Mouse (Mus musculus) fibroblast of lung, adult 2 months (primary cell): ENCODE data around the gene Trpm8.

Experiments
- DNase-seq: peaks from one replicate; pipeline ENCODE4 v3.0.0-alpha.2; 2011; ENCODE audit warnings: low read depth

The Trpm8 gene

DNA sequence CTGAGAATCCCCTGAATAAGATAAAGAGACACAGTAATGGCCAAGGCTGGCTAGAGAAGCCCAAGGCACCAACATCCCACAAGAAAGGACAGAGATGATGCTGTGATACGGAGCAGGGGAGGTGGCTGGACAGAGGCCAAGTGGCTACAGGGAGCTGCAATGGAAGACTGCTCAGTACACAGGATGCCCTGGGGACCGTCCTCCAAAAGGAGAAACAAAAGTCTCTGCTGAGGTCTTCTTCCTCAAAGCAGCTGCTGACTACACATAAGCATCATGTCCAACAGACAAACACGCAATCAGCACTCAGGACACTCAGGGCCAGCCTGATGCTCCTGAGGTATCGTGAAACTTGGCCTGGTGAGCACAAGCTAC lies 12.6 kb upstream of the Trpm8 start:
- DNase-seq = no peak

DNA sequence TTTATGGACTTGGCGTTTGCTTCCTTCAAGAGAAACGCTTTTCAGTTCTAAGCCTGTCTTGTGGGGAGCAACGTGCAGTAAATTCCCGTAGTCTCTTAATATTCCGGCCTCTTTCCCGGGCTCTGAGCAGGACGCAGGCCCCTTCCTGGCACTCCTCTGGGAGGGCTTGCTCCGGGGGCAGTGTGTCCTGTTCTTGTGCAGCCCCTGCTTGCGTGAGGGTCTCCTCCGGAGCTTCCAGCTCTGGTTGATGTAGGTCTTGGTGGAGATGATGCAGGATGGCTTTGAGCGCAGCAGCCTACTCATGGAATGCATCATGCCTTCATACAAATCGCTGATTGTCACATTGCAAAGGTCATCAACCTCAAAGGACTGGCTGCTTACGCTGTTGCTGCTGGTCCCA lies 11.3 kb upstream of the Trpm8 start:
- no peak for DNase-seq

DNA sequence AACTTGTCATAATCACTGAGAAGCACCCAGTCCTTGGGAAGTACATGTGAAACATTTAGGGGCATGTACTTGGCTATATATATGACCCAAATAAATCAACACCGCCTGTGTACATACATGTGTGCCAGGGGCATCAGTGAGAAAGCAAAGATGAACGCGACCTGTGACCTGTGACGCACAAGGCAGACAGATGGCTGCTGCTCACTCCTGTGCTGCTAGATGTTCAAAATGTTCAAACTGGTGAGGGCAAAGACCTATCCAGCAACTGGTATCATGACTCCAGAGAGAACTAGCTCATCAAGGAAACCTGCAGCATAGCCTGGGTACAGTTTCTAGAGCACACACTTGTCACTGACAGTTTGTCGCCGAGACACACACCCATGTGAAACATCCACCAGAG lies 10.0 kb upstream of the Trpm8 start:
- no peak for DNase-seq

DNA sequence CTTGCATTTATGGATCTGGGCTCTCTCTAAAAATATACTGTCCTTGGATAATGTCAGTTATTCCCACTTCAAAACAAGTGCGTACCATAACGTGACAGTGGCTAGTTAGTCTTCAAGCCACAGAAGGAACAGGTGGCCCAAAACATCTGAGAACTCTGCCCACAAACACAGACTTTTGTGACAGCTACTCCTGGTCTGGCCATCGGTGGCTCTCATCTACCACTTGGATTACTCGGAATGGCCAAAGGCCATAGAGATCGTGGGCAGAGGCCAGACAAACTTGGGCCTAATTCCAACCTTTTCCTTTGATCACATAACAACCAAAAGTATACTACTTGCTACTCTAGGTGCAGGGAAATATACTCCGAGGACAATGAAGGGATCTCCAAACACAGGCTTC lies 9.4 kb upstream of the Trpm8 start:
- no peak for DNase-seq

DNA sequence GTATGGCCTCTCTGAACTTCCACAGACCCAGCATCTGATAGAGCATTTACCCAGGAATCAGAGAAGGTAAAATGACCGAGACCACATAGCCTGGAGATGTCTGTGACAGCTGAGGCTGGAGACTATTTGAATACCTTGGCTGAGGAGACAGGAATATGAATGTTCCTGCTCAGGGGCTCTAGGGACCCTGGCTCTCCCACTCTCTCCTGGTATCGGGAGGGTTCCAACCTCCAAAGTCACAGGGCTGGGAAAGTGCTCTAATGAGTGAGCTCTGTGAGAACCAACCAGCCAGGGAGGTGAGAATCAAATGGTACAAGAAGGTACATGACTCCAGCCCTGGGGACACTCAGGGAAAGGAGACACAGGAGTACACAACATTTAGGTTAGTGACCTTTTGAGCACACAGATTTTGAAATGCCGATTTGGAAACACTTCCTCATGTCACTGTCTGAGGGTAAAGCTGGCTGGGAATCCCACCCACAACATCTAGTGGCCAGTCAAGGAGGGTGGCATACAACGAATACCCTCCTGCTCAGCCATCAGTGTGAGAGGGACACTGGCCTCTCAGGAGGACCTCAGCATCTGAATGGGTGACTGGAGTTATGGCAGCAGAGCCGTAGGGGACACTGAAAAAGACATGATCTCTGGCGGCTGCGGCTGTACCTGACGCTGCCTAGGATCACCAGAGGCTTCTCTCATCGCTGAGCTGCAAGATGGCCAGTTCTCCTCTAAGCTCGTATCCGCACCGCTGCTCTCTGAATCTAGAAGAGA lies 7.7 kb upstream of the Trpm8 start:
- DNase-seq = no peak

DNA sequence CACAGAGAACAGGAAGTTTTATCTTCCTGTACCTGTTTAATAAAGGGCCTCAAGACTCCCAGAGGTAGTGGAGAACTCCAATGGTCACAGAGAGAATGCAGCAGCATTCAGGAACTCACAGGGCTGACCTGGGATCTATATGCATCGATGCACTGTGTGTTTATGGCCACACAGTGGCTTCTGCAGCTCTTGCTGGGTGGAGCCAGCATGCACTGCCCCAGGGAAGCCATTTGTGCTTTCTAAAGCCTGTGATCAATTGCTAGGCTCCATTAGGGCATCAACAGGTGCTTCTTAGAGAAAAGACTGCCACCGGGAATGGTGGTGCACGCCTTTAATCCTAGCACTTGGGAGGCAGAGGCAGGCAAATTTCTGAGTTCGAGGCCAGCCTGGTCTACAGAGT lies 4.6 kb upstream of the Trpm8 start:
- DNase-seq = no peak

DNA sequence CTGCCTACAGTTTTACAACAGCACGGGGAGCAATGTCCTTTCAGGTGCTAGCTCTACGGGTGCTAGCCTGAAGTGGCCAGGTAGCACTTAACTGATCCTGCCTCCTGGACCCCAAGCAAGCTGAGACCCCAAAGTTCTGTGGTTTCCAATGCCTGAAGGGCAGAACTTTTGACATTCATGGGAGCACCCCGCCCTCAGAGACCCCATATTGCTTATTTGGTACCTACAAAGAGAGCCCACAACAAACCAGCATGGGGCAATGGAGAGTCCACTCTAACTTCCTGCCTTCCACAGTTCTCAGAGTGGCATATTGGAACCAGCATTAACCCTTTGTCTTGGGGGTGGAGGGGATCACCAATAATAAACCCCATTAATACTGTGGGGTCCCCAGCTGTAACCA lies 4.1 kb upstream of the Trpm8 start:
- no peak for DNase-seq

DNA sequence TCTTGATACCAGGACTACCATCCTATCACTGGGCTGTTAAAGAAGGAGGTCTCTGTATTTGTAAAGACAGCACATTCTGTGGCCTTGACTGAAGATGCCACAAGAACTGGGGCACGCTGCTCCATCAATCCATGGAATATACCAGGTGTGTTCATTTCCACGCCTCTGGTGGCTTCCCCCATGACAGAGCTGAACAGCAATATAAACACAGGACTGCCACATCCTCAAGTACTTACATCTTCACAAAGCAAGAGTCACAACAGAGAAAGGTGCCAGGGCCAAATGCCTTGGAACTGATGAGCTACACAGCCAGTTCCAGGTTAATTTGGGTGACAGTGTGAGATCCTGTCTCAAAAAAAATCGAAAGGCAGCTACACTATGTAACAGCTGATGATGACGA lies 3.6 kb upstream of the Trpm8 start:
- no peak for DNase-seq

DNA sequence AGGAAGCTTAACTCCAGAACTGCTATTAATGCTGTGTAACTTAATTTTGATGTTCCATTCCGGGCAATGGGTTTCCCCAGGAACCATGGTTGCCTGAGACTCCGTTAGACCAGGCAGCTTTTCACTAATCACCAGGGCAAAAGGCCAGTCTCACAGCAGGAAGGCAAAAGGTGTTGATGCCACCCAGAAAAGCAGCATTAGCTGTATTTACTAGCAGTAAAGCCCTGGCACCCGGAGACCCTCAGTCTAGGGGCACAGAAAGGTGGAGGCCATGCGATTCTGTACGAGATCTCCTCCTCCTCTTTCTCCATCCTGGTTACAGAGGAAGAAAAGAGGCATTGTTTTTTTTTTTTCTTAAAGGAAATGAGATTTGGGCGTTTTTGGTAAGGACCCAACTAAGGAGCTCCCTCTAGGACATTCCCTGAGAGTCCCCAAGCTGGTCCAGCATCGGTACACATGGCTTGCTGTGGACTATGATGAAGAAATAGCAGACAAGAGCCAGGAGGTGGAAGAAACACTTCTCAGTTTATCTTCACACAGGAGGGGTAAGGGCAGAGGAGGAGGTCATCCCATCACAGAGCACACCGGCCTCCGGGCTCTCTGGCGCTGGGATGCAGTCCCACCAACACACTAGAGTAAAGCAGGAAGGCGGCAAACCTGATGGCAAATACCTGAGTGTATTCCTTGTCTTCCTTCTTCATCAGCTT lies 2.9 kb upstream of the Trpm8 start:
- no peak for DNase-seq

DNA sequence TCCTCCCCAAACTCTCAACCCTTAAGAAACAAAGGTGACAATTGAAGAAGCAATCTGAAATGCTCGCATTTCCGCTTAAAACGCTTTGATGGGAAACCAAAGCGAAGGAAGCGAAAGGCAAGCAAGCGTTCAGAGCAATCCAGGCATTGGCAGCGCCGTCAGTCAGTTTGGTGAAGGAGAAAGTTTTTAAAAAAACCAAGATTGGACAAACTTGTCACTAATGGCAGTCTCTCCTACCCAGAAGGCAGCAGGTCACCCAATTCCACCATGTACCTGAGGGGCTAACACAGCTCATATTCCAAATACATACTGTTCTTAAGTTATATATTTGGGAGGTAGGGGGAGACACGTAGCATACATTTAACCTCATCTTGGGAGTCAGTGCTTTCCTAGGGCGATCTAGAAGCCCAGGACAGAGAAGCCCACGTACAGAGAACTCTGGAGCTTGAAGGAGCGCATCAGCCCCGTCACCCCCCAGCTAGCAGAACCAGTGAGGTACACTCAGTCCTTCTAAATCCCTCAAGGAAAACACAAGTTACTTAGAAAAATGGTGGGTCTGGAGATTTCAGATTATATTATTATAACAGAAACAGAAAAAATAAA lies 2.3 kb upstream of the Trpm8 start:
- DNase-seq = no peak

DNA sequence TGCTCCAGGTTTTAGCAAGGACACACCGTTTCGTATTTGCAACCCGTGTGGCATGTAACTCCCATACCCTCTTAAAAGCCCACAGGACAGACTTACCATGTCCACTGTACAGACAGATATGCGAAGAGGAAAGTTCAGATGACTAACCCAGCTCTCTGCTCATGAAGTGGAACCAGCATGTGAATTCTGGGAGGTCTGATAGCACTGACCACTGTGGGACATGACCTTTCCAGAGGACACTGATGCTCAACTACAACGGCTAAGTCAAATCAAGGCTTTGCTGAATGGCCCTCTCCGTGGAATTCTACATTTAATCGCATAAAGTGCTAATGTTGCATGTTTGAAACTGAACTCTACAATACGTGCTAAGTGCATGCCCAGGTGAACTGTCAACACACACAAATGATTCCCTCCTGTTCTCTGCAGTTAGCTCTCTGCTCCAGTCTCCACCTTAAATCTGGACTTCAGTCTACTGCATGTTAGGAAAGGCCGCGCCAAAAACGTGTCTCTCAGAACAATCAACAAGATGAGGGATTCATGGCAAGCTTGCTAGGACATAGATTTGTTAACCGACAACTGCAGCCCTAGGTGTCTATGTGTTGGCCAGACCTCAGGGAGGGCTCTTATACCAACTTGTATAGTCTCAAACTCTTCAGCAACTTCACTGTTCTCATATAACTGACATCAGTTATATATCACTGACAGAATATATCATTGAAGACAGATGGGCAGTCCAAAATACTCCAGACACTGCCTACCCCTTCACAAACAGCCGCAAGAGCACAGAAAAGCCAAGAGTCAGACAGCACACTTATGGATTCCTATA lies 1.6 kb upstream of the Trpm8 start:
- DNase-seq = no peak

DNA sequence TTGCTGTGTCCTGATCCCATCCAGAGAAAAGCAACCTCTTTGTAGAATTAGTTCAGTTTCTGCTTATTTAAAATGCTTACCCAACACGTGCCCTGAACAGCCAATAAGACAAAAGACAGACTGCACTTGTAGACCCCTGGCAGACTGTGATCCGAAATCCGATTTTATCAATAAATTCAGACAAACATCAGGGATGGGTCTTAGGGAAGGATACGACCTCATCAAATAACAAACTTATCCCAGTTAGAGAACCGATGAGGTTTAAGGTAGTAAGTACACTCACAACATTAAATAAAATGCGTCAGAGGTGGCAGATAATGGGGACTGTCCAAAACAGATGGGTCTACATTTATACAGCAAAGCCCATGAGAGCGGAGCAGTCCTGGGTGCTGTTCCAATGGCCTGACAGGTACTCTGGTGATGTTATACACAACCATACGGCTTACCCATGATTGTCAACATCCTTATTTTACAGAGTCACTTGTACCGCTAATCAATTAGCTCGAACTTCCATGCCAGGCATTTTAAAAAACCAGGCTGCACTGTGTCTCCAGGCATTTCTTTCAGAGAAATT lies 850 bp upstream of the Trpm8 start:
- no peak for DNase-seq

DNA sequence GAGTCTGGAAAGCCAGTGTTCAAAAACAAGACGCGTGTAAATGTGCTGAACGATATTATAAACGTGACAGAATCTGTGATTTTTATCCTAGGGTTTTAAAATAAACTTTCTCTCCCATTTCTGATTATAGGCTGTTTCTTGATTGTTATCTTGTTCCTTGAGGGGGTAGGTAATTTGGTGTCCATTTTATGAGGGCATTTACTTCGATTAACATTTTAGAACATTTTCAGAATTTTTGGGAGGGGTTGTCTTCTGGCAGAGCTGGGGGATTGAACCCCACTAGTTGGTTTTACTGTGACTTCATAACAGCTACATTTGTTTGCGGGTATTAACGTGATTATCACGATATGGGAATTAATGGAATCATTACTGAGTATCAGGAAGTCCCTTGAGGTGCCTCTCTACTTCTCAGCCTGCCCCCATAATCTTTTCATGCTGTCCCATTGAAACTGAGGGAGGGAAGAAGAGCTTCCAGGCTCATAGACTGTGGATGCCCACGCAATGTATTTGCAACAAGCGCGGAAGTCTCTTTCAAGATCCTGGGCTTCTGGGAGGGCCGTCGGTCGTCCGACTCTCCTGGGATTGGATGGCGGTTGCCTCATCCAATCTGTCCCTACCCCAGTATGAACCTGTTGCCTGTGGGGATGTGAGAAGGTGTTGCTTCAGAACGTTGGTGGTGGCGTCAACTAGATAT lies 504 bp downstream of the Trpm8 start:
- no peak for DNase-seq

DNA sequence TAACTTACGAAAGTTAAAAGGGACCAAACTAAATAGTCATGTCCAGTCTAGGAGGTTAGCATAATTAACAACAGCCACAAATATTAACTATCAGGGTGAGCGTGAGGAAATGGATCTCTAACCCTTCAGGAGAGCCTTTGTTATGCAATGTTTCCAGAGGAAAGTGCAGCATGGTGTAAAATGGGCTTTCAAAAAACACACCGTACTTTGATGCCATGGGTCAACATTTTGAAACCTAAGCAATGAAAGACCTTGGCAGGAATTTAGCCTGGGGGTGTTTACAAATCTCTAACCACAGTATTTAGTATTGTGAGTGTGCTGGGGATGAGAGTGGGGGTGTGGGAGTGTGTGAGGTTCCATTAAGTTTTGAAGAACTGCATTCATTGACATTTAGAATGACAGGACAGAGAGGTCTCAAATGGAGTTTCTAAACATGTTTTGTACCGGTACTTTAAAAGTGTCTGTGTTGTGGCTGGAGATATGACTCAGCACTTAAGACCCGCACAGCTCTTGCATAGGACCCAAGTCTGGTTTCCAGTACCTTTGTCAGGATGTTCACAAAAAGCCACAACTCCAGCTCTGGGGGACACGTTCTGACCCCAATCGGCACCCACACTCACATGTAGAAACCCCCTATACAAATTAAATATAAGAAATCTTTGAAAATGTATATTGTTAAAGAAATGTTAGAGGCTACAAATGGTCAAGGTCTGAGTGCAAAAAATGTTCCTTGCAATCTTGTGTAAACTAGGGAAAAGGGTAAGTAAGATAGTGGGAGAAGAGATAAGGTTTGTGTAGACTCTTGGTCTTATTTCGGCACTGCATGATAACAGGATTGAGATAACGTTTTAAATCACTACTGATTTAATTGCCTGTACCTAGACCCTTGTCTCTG lies 1.9 kb downstream of the Trpm8 start:
- DNase-seq = peak; percentile 71

DNA sequence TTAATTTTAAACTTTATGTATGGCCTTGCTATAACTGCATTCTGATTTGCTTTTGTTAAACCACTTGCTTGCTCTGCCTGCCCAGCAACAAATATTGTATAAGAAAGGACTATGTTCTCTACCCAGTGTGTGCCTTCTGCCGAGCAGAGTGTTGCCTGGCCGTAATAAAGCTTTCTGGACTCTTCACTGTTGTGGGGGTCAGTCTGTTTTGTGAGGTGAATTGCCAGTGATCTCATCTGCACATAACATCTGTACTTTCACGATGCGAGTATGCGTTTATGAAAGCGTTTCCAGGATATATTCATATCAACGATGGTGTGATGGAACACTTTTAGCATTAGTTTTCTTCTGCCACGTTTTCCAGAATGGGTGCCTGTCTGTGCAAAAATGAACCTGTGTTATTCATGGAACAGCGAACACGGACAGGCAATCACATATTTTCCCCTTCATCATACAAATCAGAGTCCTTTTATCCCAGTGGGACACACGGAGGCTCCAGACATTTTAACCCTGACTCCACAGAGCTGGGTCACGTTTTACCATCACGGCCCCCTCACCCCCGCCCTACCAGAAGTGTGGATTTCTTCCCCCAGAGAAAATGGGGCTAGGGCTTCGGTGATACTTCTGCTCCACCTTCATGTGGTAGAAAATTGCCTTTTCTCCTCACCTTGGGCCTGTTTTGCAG lies 2.7 kb downstream of the Trpm8 start:
- no peak for DNase-seq

DNA sequence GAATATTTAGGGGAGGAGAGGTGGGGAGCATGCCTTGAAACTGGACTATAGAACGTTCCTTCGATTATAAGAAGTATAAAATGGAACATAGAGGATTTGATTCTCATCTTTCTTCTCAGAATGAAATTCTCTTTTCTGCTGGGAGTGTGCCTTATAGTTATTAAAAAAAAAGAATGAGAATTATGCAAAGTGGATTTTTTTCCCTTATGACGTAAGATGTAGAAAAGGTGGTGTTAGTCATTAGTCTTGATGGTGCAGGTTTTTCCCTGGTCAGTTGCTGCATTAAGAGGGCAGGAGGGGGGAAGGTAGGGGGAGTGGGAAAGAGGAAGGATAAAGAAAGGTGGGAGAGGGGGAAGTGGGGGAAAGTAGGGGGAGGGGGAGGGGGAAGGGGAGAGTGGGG lies 4.8 kb downstream of the Trpm8 start:
- DNase-seq = no peak

DNA sequence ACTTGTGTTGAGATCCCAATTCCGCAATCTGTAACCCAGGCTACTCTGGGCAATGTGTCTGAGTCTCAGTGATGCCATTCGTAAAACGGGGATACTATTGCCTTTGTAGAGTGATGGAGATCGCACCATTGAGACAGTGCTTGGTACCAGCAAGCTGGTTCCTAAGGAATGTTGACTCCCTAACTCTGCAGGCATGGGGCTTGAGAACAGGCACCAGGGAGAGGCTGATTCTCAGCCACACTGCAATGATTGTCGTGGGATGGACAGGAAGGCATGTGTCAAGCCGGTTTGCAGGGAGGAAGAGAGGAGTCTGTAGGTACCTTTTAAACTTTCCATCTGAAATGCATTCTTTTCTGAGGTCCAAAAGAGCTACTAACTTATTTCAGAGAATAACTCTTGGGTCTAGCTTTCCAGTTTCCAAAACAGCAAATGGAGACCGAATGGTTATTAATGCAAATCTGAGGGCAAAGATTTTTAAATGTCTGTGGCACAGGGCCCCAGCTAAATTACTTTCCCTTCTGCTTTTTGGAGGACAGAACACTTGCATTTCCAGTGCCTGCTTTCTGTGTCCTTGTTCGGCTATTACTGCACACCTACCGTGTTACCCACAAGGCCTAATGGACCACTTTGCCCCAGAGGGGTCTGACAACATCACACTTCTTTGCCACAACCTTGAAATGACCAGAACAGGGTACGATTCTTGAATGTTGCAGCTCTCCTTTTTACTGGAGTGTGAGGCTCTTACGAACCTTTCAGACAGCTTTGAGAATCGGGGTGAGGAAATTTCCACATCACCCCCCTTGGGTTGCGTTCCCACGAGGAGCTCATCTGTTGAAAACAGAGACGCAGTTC lies 6.1 kb downstream of the Trpm8 start:
- DNase-seq = no peak

DNA sequence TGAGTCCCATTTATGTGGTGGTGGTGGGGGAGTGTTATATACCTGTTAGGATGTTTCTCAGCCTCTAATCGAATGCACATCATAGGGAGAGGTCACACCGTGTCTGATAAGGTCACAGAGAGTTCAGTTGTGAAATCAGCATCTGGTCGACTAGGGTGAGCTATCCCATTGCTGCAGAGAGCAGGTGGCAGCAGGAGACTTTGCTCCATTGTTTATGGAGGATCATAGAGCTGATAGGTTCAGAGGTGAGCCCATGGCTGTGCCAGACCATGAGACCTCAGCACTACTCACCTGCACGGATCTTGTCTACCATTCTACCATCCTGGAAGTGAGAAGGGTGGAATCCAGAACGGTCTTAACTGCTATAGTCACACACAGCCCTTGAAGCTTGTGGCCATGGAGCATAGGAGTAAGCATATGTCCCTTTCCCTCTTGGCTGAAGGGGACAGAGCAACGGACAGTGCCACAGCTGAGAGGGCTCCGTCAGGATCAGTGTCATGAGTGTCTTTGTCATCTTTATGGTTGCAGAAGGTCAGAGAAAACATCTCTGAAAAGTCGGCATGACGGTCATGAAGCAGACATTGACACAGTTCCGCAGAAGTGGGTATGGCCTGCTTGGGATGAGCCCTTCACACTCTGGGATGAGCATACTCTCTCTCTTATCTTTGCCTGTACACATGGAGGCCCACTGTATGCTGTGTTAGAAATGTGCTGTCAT lies 6.9 kb downstream of the Trpm8 start:
- no peak for DNase-seq
